Mouse (Mus musculus): Measurements from ENCODE around the gene Cacna1b. TPM values are rescaled to one million over a fixed set of nuclear protein-coding genes. Genes with fewer than 3 reads are reported as not detected.
A peak's percentile ranks its signal among the peaks of the same experiment; 100 is the strongest.

Cacna1b gene
- polyA plus RNA-seq, 1 experiment from 2014 or later: 2.1 TPM

DNA sequence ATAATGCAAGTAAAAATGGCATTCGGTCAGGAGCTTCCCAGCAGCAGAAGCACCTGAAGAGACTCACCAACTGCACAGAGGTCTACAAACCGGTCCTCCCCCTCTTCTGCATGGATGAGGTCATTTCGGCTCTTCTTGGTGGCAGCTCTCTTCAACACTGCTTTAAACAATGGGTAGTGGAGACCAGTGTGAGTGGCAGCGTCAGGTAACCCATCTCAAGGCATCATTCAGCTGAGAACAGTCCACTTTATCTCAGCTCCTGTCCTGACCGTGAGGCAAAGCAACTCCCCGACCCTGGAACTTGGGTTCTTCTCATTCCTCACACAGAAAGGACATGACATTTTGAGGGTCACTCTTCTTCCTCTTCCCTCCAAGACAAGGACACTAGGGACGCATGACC is 45.0 kb downstream of the Cacna1b start:
- Histone ChIP-seq H3K4me2 (ENCODE audit: low read depth, low read length) (no peak overlapping the region), H3K9ac (replicated peaks; ENCODE audit: low read length) (no peak overlapping the region), H3K4me3 (ENCODE audit: low read depth, low read length) (no peak overlapping the region), H3K9me3 (replicated peaks; ENCODE audit: control insufficient read depth, low read length) (no peaks in the 10 kb centered on the region), H3K36me3 (replicated peaks; ENCODE audit: control insufficient read depth, insufficient read depth, low read depth, low read length) (no peaks in the 10 kb centered on the region), H3K4me1 (ENCODE audit: control insufficient read depth, insufficient read depth, low read length) (no peaks in the 10 kb centered on the region), H3K27me3 (ENCODE audit: control insufficient read depth, insufficient read depth, low read length) (no peaks in the 10 kb centered on the region), H3K27ac (replicated peaks; ENCODE audit: low read depth, low read length) (no peak overlapping the region)
- ATAC-seq (replicated peaks; ENCODE audit: insufficient number of reproducible peaks, low FRiP score, low TSS enrichment, low read depth): no peak
- WGBS: 93% methylated on average over 7 of the region's 7 CpGs
- DNase-seq (ENCODE audit: low spot score): no peak

DNA sequence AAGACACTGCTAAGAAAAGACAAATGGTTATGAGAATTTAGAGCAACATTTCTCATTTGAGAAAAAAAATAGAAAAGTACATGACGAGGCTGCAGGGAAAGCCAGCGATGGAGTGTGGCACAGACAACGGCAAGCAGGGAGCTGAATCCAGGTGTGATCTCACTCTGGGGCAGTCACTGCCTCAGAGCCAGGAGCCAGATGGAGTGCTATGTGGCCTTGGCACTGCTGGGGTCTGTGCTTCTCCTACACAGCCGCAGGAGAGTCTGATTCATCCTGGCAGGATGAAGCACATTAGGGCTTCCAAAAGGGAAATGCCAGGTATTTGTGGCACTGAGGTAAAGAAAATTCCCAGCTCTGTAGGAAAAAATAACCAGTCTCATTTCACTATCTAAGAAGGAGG is 45.5 kb downstream of the Cacna1b start:
- Histone ChIP-seq H3K9me3 (replicated peaks; ENCODE audit: control insufficient read depth, low read length) (no peaks in the 10 kb centered on the region), H3K36me3 (replicated peaks; ENCODE audit: control insufficient read depth, insufficient read depth, low read depth, low read length) (no peaks in the 10 kb centered on the region), H3K4me1 (ENCODE audit: control insufficient read depth, insufficient read depth, low read length) (no peaks in the 10 kb centered on the region), H3K27me3 (ENCODE audit: control insufficient read depth, insufficient read depth, low read length) (no peaks in the 10 kb centered on the region), H3K4me3 (ENCODE audit: low read depth, low read length) (no peak overlapping the region), H3K27ac (replicated peaks; ENCODE audit: low read depth, low read length) (no peak overlapping the region), H3K4me2 (ENCODE audit: low read depth, low read length) (no peak overlapping the region), H3K9ac (replicated peaks; ENCODE audit: low read length) (no peak overlapping the region)
- no peak for ATAC-seq (replicated peaks; ENCODE audit: insufficient number of reproducible peaks, low FRiP score, low TSS enrichment, low read depth)
- DNase-seq (ENCODE audit: low spot score): no peak
- WGBS: 93% methylated on average over 4 of the region's 4 CpGs

DNA sequence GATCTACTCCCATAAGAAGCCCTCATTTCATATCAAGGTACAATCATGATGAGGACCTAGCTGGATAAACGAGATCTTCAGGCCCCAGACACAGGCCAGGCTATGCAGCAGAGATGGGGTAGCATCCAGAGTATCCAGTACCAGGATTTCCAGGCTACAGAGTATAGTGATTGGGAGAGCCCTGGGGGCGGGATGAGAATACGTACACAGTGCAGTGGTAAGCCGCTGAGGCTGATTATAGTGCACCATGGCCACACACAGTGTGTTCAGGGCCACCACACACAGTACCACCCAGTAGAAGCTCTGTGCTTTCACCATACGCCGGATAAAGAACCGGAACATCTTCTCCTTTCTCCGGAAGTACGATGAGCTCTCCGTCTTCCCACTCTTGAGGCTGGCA is 57.0 kb downstream of the Cacna1b start:
- H3K27ac ChIP-seq (replicated peaks; ENCODE audit: low read depth, low read length): no peak overlapping the region
- H3K4me3 ChIP-seq (ENCODE audit: low read depth, low read length): no peak overlapping the region
- H3K9me3 ChIP-seq (replicated peaks; ENCODE audit: control insufficient read depth, low read length): no peaks in the 10 kb centered on the region
- H3K27me3 ChIP-seq (ENCODE audit: control insufficient read depth, insufficient read depth, low read length): no peaks in the 10 kb centered on the region
- H3K36me3 ChIP-seq (replicated peaks; ENCODE audit: control insufficient read depth, insufficient read depth, low read depth, low read length): no peaks in the 10 kb centered on the region
- no peak overlapping the region for H3K4me2 ChIP-seq (ENCODE audit: low read depth, low read length)
- no peak for DNase-seq (ENCODE audit: low spot score)
- no peak for ATAC-seq (replicated peaks; ENCODE audit: insufficient number of reproducible peaks, low FRiP score, low TSS enrichment, low read depth)
- no peak overlapping the region for H3K9ac ChIP-seq (replicated peaks; ENCODE audit: low read length)
- no peaks in the 10 kb centered on the region for H3K4me1 ChIP-seq (ENCODE audit: control insufficient read depth, insufficient read depth, low read length)
- WGBS: 79% methylated on average over 10 of the region's 10 CpGs

DNA sequence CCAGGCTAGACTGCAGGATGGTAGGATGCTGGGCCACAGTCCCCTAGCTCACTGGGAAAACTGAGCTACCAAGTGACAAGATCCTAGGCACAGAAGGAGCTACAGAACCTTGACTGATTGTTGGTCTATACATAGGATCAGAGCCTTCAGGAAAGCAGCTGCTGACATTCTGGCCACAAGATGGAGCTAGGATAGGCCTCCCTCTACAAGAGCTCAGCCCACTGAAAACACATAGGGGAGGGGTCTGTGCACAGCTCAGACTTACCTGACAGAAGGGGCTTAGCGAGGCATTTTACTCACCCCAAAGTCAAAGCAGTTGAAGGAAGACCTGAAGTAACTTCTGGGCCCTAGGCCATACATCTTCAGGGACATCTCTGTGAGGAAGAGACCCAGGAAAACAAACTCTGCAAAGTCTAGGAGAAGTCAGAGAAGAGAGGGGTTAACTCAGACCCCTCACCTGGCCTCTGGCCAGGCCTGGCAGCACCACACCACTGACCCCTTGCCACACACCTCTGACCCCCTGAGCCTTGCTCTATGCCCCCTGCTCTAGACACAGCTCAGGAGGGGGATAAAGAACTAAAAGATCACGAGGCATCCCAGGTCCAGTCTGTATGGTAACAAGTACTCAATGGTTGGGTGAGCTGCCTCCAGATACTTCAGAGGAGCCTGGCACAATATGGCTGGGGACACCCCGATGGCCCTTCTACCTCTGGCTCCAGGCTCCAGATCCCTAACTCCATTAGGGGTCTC is 60.6 kb downstream of the Cacna1b start:
- Histone ChIP-seq H3K4me1 (ENCODE audit: control insufficient read depth, insufficient read depth, low read length) (no peaks in the 10 kb centered on the region), H3K9me3 (replicated peaks; ENCODE audit: control insufficient read depth, low read length) (no peaks in the 10 kb centered on the region), H3K4me3 (ENCODE audit: low read depth, low read length) (no peak overlapping the region), H3K27me3 (ENCODE audit: control insufficient read depth, insufficient read depth, low read length) (no peaks in the 10 kb centered on the region), H3K9ac (replicated peaks; ENCODE audit: low read length) (no peak overlapping the region), H3K36me3 (replicated peaks; ENCODE audit: control insufficient read depth, insufficient read depth, low read depth, low read length) (no peaks in the 10 kb centered on the region), H3K4me2 (ENCODE audit: low read depth, low read length) (no peak overlapping the region), H3K27ac (replicated peaks; ENCODE audit: low read depth, low read length) (no peak overlapping the region)
- DNase-seq (ENCODE audit: low spot score) (no peak), ATAC-seq (replicated peaks; ENCODE audit: insufficient number of reproducible peaks, low FRiP score, low TSS enrichment, low read depth) (no peak)
- WGBS: 84% methylated on average over 3 of the region's 3 CpGs

- H3K9ac ChIP-seq (replicated peaks; ENCODE audit: low read length): no peak overlapping the region
- no peak overlapping the region for H3K27ac ChIP-seq (replicated peaks; ENCODE audit: low read depth, low read length)
- 82% methylated on average over 8 of the region's 8 CpGs for WGBS
- DNase-seq (ENCODE audit: low spot score): no peak
- no peaks in the 10 kb centered on the region for H3K4me1 ChIP-seq (ENCODE audit: control insufficient read depth, insufficient read depth, low read length)
- no peaks in the 10 kb centered on the region for H3K9me3 ChIP-seq (replicated peaks; ENCODE audit: control insufficient read depth, low read length)
- no peak overlapping the region for H3K4me2 ChIP-seq (ENCODE audit: low read depth, low read length)
- H3K27me3 ChIP-seq (ENCODE audit: control insufficient read depth, insufficient read depth, low read length): no peaks in the 10 kb centered on the region
- H3K36me3 ChIP-seq (replicated peaks; ENCODE audit: control insufficient read depth, insufficient read depth, low read depth, low read length): no peaks in the 10 kb centered on the region
- no peak for ATAC-seq (replicated peaks; ENCODE audit: insufficient number of reproducible peaks, low FRiP score, low TSS enrichment, low read depth)
- H3K4me3 ChIP-seq (ENCODE audit: low read depth, low read length): no peak overlapping the region
Observed at GRCm38 (mm10) chr2:24697281-24697980, 65.5 kb downstream of the Cacna1b start.

DNA sequence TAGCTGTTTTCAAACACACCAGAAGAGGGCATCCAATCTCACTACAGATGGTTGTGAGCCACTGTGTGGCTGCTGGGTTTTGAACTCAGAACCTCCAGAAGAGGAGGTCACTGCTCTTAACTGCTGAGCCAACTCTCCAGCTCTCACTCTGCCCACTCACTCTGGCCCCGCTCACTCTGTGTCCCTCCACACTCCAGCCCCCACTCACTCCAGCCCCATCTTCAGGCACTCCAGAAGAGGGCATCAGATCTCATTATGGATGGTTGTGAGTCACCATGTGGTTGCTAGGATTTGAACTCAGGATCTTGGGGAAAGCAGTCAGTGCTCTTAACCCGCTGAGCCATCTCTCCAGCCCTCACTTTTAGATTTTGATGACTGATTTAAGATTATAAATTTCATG is 70.6 kb downstream of the Cacna1b start:
- Histone ChIP-seq H3K9me3 (replicated peaks; ENCODE audit: control insufficient read depth, low read length) (no peaks in the 10 kb centered on the region), H3K9ac (replicated peaks; ENCODE audit: low read length) (no peak overlapping the region), H3K27me3 (ENCODE audit: control insufficient read depth, insufficient read depth, low read length) (no peaks in the 10 kb centered on the region), H3K4me2 (ENCODE audit: low read depth, low read length) (no peak overlapping the region), H3K4me1 (ENCODE audit: control insufficient read depth, insufficient read depth, low read length) (no peaks in the 10 kb centered on the region), H3K27ac (replicated peaks; ENCODE audit: low read depth, low read length) (no peak overlapping the region), H3K4me3 (ENCODE audit: low read depth, low read length) (no peak overlapping the region), H3K36me3 (replicated peaks; ENCODE audit: control insufficient read depth, insufficient read depth, low read depth, low read length) (no peaks in the 10 kb centered on the region)
- 92% methylated on average over 2 of the region's 2 CpGs for WGBS
- no peak for DNase-seq (ENCODE audit: low spot score)
- 0 out of 2 replicates have a peak, but pooled peaks have one; percentile 44 for ATAC-seq (replicated peaks; ENCODE audit: insufficient number of reproducible peaks, low FRiP score, low TSS enrichment, low read depth)

GRCm38 (mm10) chr2:24690356-24690755 is 72.6 kb downstream of the Cacna1b start:
- no peak overlapping the region for H3K4me2 ChIP-seq (ENCODE audit: low read depth, low read length)
- H3K9me3 ChIP-seq (replicated peaks; ENCODE audit: control insufficient read depth, low read length): no peaks in the 10 kb centered on the region
- no peak for DNase-seq (ENCODE audit: low spot score)
- ATAC-seq (replicated peaks; ENCODE audit: insufficient number of reproducible peaks, low FRiP score, low TSS enrichment, low read depth): no peak
- WGBS: 95% methylated on average over 2 of the region's 2 CpGs
- H3K4me3 ChIP-seq (ENCODE audit: low read depth, low read length): no peak overlapping the region
- no peak overlapping the region for H3K27ac ChIP-seq (replicated peaks; ENCODE audit: low read depth, low read length)
- no peaks in the 10 kb centered on the region for H3K27me3 ChIP-seq (ENCODE audit: control insufficient read depth, insufficient read depth, low read length)
- H3K9ac ChIP-seq (replicated peaks; ENCODE audit: low read length): no peak overlapping the region
- H3K4me1 ChIP-seq (ENCODE audit: control insufficient read depth, insufficient read depth, low read length): no peaks in the 10 kb centered on the region
- H3K36me3 ChIP-seq (replicated peaks; ENCODE audit: control insufficient read depth, insufficient read depth, low read depth, low read length): no peaks in the 10 kb centered on the region

- ATAC-seq (replicated peaks; ENCODE audit: insufficient number of reproducible peaks, low FRiP score, low TSS enrichment, low read depth) (no peak), DNase-seq (ENCODE audit: low spot score) (no peak)
- H3K9ac ChIP-seq (replicated peaks; ENCODE audit: low read length): no peak overlapping the region
- no peaks in the 10 kb centered on the region for H3K27me3 ChIP-seq (ENCODE audit: control insufficient read depth, insufficient read depth, low read length)
- no peaks in the 10 kb centered on the region for H3K9me3 ChIP-seq (replicated peaks; ENCODE audit: control insufficient read depth, low read length)
- H3K36me3 ChIP-seq (replicated peaks; ENCODE audit: control insufficient read depth, insufficient read depth, low read depth, low read length): no peaks in the 10 kb centered on the region
- H3K4me2 ChIP-seq (ENCODE audit: low read depth, low read length): no peak overlapping the region
- no peak overlapping the region for H3K4me3 ChIP-seq (ENCODE audit: low read depth, low read length)
- WGBS: 81% methylated on average over 5 of the region's 5 CpGs
- H3K4me1 ChIP-seq (ENCODE audit: control insufficient read depth, insufficient read depth, low read length): no peaks in the 10 kb centered on the region
- no peak overlapping the region for H3K27ac ChIP-seq (replicated peaks; ENCODE audit: low read depth, low read length)
Observed at GRCm38 (mm10) chr2:24685347-24685746, 77.6 kb downstream of the Cacna1b start.
